Mouse (Mus musculus): ENCODE results near the gene Adgrg4.
A peak's percentile ranks its signal among the peaks of the same experiment; 100 is the strongest.

Gene Adgrg4

DNA sequence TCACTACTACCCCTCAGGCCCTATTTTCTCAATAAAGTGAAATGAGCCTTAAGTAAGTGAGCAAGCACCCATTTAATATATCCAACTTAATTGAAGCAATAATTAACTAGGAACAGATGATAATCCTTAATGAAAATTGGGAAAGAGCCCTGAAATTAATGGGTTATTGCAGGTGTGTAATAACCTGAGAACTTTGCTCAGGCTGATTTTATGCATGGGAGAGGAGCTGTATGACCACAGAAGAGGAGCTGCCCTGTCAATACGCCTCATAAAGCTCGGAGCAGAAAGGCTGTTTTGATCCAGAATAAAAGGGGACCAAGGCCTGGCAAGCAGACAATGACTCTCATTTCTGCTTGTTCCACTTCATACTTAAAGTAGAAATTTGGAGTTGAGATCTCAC is at the start of gene Adgrg4:
Adgrg4 (plus strand) TSS at position 301 of the 400 bp plus-strand sequence.
- DNase-seq, result no peak

DNA sequence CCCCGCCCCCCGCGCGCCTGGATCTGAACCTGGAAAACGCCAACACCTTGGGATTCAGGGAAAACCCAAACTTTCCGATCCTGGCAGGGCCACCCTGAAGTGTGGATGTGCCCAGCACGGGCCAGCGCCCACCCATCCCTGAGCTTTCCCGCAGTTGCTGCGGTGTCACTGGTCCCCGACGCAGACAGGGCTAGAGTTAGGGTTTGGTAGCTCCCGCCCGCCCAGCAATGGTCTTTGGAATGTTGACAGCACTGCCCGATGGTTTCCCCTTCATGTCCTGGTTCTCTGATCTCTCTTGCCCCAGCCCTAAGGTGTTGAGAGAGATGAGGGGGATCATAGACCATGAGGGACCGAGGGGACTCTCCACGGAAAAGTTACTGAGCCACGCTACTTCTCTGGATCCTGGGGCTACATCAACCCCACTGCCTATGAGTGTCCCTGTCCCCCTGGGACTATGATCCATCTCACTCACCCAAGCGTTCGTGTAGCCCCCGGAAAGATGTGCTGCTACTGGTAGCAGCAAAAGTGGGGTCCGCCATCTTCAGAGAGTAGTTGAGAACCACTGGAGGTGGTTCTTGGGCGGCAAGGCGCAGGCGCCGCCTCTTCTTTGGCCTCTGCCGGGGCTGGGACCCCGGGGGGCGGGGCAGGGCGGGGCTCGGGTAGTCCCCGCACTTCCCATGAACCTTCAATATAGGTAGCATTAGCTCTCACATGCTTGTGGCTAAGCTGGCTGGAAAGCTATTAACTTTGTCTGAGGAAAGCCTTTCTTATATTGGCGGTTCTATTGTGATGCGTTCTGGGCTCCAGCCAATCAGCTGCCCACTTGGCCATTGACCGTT is 48.0 kb upstream of the Adgrg4 start, which contains the start of gene Map7d3:
Map7d3 (minus strand) TSS at position 562 of the 839 bp plus-strand sequence.
- DNase-seq, result peak; percentile 13 to 34

DNA sequence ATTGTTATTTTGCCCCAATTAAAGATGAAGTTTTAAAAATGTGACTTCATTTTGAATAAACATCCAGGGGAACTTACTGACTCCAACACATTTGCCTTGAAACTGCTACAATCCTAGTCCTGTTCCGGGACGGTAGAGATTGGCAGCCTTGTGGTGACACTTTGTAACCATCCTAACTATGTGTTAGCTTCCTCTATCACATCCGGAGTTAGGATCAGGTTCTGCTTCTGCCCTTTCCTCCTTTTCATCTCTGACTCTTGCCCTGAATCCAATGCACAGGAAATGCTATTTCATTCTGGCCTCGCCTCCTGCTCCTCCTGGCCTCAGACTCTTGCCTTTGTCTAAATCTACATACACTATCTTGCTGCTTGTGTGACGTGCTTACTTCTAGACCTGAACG is 42.5 kb upstream of the Adgrg4 start:
- no peak for DNase-seq

DNA sequence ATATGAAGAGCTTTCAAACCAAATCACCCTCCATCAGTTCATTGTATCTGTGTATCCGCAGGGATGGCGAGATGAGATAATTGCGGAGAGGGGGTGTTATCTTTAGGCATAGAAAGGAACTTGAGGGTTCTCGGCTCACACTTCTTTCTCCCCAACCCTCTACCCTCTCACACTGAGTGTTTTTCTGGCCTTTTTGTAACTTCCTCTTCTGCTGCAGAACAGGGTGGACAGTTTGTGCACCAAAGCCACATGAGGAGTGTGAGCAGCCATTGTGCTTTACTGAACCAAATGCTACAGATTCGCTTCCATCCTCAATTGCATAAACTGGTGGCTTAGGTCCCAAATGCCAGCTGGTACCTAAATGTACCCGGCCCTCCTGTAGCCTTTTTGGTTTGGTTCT is 34.1 kb upstream of the Adgrg4 start:
- DNase-seq, result no peak

DNA sequence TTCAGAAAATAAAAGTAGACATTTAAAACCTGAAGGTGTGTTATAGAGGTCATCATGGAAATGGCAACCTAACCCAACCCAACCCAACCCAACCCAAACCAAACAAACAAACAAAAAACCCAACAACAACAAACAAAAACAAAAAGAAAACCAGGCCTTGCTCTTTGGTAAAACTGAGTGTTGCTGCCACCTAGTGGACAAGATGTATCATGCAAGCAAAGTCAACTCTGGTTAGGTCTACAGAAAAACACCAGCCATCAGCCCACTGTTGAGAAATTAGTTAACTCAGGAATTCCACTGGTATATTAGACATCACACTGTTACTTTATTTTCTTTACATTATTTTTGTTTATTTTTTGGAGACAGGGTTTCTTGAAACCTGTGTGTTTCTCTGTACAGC is 30.6 kb upstream of the Adgrg4 start:
- peak; percentile 46 to 60 for DNase-seq

DNA sequence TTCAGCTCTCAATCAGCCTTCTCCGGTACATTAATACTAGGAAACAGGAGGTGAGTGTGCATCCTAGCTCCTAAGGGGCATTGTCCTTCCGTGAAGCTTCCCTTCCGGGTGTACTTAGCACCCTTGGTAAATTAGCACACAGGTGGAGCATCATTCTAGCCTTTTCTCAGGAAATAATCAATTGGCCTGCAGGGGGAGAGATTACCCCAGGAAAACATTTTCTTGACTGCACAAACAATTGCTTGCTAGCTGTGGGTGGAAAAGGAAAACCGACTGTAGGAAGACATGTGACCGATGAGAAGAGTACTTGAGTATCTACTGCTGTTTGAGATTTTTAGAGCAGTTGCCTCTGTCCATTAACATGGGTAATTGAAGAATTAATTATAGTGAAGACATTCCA is 28.7 kb upstream of the Adgrg4 start:
- DNase-seq, result peak; percentile 13 to 16

DNA sequence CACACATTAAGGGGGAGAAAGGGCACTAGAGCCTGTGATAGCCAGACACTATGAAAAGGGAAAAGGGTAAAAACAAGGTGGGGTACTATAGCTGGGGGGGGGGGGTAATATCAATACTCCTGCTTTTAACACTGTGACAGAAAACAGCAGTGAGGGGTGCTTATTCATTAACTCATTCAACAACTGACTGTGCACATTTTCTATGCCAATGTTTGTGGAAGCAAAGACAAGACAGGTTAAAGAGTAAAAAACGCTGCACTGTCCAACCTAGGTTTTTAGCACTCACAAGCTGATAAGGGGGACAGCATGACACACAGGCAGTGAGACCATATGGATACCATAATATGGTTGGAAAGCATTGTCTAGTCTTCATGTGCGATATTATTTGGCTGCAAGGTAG is 142.9 kb downstream of the Adgrg4 start:
- DNase-seq, result no peak

DNA sequence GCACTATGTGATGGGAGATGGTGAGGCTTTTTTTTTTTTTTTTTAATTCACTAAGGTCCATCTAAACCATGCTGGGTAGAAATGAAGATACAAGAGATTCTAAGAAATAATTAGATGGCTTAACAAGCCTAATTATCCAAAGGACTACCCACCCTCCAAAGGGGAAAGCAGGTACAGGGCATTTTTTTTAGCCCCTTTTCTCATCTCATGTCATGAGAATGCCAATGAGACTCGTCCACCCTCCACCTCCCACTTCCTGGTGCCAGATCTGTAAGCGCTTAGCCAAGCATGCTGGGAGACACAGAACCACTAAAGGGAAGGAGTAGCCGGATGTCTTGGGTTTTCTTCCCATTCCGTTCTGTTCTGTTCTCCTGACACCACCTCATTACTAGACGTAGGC is 172.8 kb downstream of the Adgrg4 start, which contains the start of gene Brs3:
Brs3 (plus strand) TSS at position 301 of the 400 bp plus-strand sequence.
- no peak for DNase-seq

GRCm38 (mm10) chrX:57043869-57044268 is 173.9 kb downstream of the Adgrg4 start:
- no peak for DNase-seq

All from cerebellum, postnatal 10 days (tissue).